Mouse (Mus musculus) liver, embryonic 11.5 days (tissue): ENCODE measurements around the gene Mef2d. TPM values are rescaled to one million over a fixed set of nuclear protein-coding genes. Genes with fewer than 3 reads are reported as not detected.
A peak's percentile ranks its signal among the peaks of the same experiment; 100 is the strongest.

Experiments used
- ATAC-seq: fragments of 200-750 bp; cut with Nextera tagmentation; replicated peaks from 2 replicates; pipeline ENCODE4 v1.8.0; 2017; ENCODE audit warnings: moderate number of reproducible peaks, mild to moderate bottlenecking, moderate TSS enrichment, moderate library complexity; ENCODE audit not compliant: low FRiP score
- DNase-seq: peaks from one replicate; pipeline ENCODE4 v3.0.0-alpha.2; 2017; ENCODE audit warnings: low spot score
- H3K27ac ChIP-seq: fragments of 300-500 bp; sonication (generic); 2 replicates; pipeline ENCODE4 v1.5.1; 2014; ENCODE audit warnings: mild to moderate bottlenecking, low read depth, low read length, control low read depth
- H3K27me3 ChIP-seq: fragments of 300-500 bp; sonication (generic); replicated peaks from 2 replicates; pipeline ENCODE4 v1.6.1; 2014; ENCODE audit warnings: low read length, mixed read lengths; ENCODE audit not compliant: control insufficient read depth, insufficient read depth
- H3K36me3 ChIP-seq: fragments of 300-500 bp; sonication (generic); 2 replicates; pipeline ENCODE4 v1.6.1; 2014; ENCODE audit warnings: mild to moderate bottlenecking, low read length, moderate library complexity, mixed read lengths; ENCODE audit not compliant: control insufficient read depth, insufficient read depth
- H3K4me1 ChIP-seq: fragments of 300-500 bp; sonication (generic); replicated peaks from 2 replicates; pipeline ENCODE4 v1.6.1; 2014; ENCODE audit warnings: low read length, mixed read lengths; ENCODE audit not compliant: control insufficient read depth, insufficient read depth
- H3K4me2 ChIP-seq: fragments of 300-500 bp; sonication (generic); 2 replicates; pipeline ENCODE4 v1.6.1; 2014; ENCODE audit warnings: mild to moderate bottlenecking, control low read depth, moderate library complexity
- H3K4me3 ChIP-seq: fragments of 300-500 bp; sonication (generic); 2 replicates; pipeline ENCODE4 v1.5.1; 2014; ENCODE audit warnings: low read depth, low read length, control low read depth
- H3K9ac ChIP-seq: fragments of 300-500 bp; sonication (generic); 2 replicates; pipeline ENCODE4 v1.6.1; 2014; ENCODE audit warnings: low read depth, low read length, control low read depth
- H3K9me3 ChIP-seq: fragments of 300-500 bp; sonication (generic); 2 replicates; pipeline ENCODE4 v1.6.1; 2016; ENCODE audit warnings: low read length, inconsistent platforms, mixed read lengths; ENCODE audit not compliant: control insufficient read depth
- WGBS: fragments of 180-500 bp; shearing (Covaris S2); extraction: QIAGEN DNeasy Blood & Tissue Kit; methylation state at CpG from one replicate; pipeline ENCODE4 v1.1.7; 2014; 5-methylcytosine and 5-hydroxymethylcytosine counted together
- polyA plus RNA-seq: library from polyadenylated mRNA; unstranded; fragments of >200 nt; fragmentation: Nextera tagmentation; extraction: Ambion mirVana; gene quantifications from 2 replicates; pipeline ENCODE4 v1.2.1, GENCODE M21; 2014

Mef2d gene
- polyA plus RNA-seq, 1 experiment from 2014 or later: 28.0 TPM

- DNase-seq (no peak), ATAC-seq (no peak)
- Histone ChIP-seq H3K9me3 (no peaks in the 10 kb centered on the region), H3K4me1 (no peaks in the 10 kb centered on the region), H3K36me3 (no peaks in the 10 kb centered on the region), H3K4me3 (no peak overlapping the region), H3K9ac (no peak overlapping the region), H3K27me3 (peaks cover 99% of the 10 kb centered on the region), H3K27ac (no peak overlapping the region), H3K4me2 (no peak overlapping the region)
- 3% methylated on average over 6 of the region's 6 CpGs for whole genome bisulfite sequencing
Observed at GRCm38 (mm10) chr3:88209306-88209705, 67.1 kb downstream of the Mef2d start.

- Histone ChIP-seq H3K27me3 (peaks cover 99% of the 10 kb centered on the region), H3K36me3 (no peaks in the 10 kb centered on the region), H3K9ac (no peak overlapping the region), H3K9me3 (no peaks in the 10 kb centered on the region), H3K4me3 (no peak overlapping the region), H3K27ac (no peak overlapping the region), H3K4me2 (no peak overlapping the region), H3K4me1 (peaks cover 1% of the 10 kb centered on the region; the same call in 1 of the 2 replicates)
- WGBS: 37% methylated on average over 2 of the region's 2 CpGs
- ATAC-seq (no peak), DNase-seq (no peak)
Observed at GRCm38 (mm10) chr3:88210121-88210520, 67.9 kb downstream of the Mef2d start.

GRCm38 (mm10) chr3:88210918-88211317 lies 68.7 kb downstream of the Mef2d start:
- Histone ChIP-seq H3K9me3 (no peaks in the 10 kb centered on the region), H3K9ac (no peak overlapping the region), H3K27me3 (peaks cover 99% of the 10 kb centered on the region), H3K4me3 (no peak overlapping the region), H3K36me3 (no peaks in the 10 kb centered on the region), H3K4me1 (peaks cover 5% of the 10 kb centered on the region; the same call in 1 of the 2 replicates), H3K27ac (no peak overlapping the region), H3K4me2 (no peak overlapping the region)
- DNase-seq: no peak
- ATAC-seq: no peak
- WGBS: 15% methylated on average over 2 of the region's 2 CpGs

DNA sequence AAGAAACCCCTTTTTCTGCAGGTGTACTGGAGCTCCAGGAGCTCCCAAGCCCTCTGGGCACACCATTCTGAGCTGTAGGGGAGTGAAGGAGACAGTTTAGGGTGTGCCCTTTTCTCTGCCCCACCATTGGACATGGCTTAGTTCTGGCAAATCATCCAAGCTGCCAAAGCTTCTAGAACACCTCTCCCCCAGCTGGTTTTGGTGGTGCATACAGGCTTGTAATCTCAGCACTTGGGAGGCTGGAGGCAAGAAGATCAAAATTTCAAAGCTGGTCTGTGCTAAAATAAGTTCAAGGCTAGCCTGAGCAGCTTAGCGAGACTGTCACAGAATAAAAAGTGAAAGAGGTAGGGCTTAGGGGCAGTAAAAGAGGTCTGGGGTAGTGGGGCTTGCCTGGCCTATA lies 70.2 kb downstream of the Mef2d start:
- WGBS: 7% methylated on average over 1 of the region's 1 CpGs
- Histone ChIP-seq H3K27ac (no peak overlapping the region), H3K9me3 (no peaks in the 10 kb centered on the region), H3K4me2 (no peak overlapping the region), H3K9ac (no peak overlapping the region), H3K4me1 (peaks cover 5% of the 10 kb centered on the region; the same call in 1 of the 2 replicates), H3K36me3 (no peaks in the 10 kb centered on the region), H3K27me3 (peaks cover 99% of the 10 kb centered on the region), H3K4me3 (no peak overlapping the region)
- no peak for DNase-seq
- ATAC-seq: no peak

- DNase-seq (no peak), ATAC-seq (no peak)
- WGBS: 5% methylated on average over 2 of the region's 2 CpGs
- Histone ChIP-seq H3K9me3 (no peaks in the 10 kb centered on the region), H3K4me3 (no peak overlapping the region), H3K9ac (no peak overlapping the region), H3K4me2 (no peak overlapping the region), H3K27me3 (peaks cover 98% of the 10 kb centered on the region), H3K27ac (no peak overlapping the region), H3K36me3 (no peaks in the 10 kb centered on the region), H3K4me1 (peaks cover 5% of the 10 kb centered on the region; the same call in 1 of the 2 replicates)
Observed at GRCm38 (mm10) chr3:88213019-88213418, 70.8 kb downstream of the Mef2d start.

GRCm38 (mm10) chr3:88214197-88214938 lies 72.2 kb downstream of the Mef2d start:
- no peaks in the 10 kb centered on the region for H3K36me3 ChIP-seq
- H3K9ac ChIP-seq: no peak overlapping the region
- 0 out of 2 replicates have a peak overlapping the region, but pooled peaks have one; percentile 8 for H3K4me3 ChIP-seq
- DNase-seq (no peak), ATAC-seq (no peak)
- H3K4me1 ChIP-seq: peaks cover 5% of the 10 kb centered on the region; the same call in 1 of the 2 replicates
- peaks cover 97% of the 10 kb centered on the region for H3K27me3 ChIP-seq
- peak overlapping the region; percentile 54; the same call in 1 of the 2 replicates for H3K4me2 ChIP-seq
- H3K9me3 ChIP-seq: no peaks in the 10 kb centered on the region
- H3K27ac ChIP-seq: no peak overlapping the region
- 2% methylated on average over 42 of the region's 42 CpGs for WGBS

DNA sequence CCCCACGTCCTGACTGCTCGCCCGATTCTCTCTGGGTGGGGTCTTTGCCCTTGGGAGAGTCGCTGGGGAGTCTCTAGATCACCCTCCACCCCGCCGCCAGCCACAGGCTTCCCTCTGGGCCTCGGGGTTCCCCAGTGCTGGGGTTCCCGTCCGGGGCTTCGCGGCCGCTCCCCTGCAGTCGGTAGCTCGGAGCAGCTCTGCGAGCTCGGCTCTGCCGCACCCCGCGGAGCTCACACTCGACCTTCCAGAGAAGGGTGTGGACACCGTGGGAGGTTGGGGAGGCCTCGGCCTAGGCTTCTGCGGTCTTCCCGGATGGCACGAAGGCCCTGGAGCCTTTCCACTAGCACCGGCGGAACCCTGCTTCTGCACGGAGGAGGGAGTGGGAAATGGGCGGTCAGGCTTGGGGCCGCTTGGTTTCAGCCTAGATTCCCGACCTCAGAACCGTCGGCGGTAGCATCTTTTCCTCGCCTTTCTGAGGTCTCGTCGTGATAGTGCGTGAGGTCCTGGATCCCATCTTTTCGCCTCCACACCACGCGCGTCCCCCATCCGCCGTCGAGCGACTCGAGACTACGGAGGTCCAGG lies 72.9 kb downstream of the Mef2d start:
- peaks cover 97% of the 10 kb centered on the region for H3K27me3 ChIP-seq
- no peak overlapping the region for H3K27ac ChIP-seq
- no peaks in the 10 kb centered on the region for H3K9me3 ChIP-seq
- H3K9ac ChIP-seq: no peak overlapping the region
- H3K4me2 ChIP-seq: peak overlapping the region; percentile 54
- H3K4me1 ChIP-seq: peaks cover 5% of the 10 kb centered on the region; the same call in 1 of the 2 replicates
- no peak for ATAC-seq
- no peak for DNase-seq
- H3K36me3 ChIP-seq: no peaks in the 10 kb centered on the region
- peak overlapping the region; percentile 35 for H3K4me3 ChIP-seq
- WGBS: 1% methylated on average over 48 of the region's 48 CpGs

- Histone ChIP-seq H3K4me1 (peaks cover 5% of the 10 kb centered on the region; the same call in 1 of the 2 replicates), H3K27me3 (peaks cover 97% of the 10 kb centered on the region), H3K9me3 (no peaks in the 10 kb centered on the region), H3K36me3 (no peaks in the 10 kb centered on the region), H3K27ac (no peak overlapping the region), H3K9ac (no peak overlapping the region), H3K4me3 (peak overlapping the region; percentile 35), H3K4me2 (peak overlapping the region; percentile 54)
- no peak for ATAC-seq
- DNase-seq: no peak
- WGBS: 1% methylated on average over 23 of the region's 23 CpGs
Observed at GRCm38 (mm10) chr3:88215553-88216004, 73.4 kb downstream of the Mef2d start.
